Mouse (Mus musculus) adrenal gland, adult 8-10 months (tissue): ENCODE data around the gene Ercc4. TPM values are rescaled to one million over a fixed set of nuclear protein-coding genes. Genes with fewer than 3 reads are reported as not detected.

Source experiments
- DNase-seq: peaks from one replicate; pipeline ENCODE4 v3.0.0; 2022
- total RNA-seq, 4 experiments: library from RNA; stranded (reverse); gene quantifications; 2 replicates each; pipeline ENCODE4 v1.2.4; 2022

Ercc4 gene
- total RNA-seq, 4 experiments from 2014 or later: 19.8 to 34.3 (median 24.3) TPM

DNA sequence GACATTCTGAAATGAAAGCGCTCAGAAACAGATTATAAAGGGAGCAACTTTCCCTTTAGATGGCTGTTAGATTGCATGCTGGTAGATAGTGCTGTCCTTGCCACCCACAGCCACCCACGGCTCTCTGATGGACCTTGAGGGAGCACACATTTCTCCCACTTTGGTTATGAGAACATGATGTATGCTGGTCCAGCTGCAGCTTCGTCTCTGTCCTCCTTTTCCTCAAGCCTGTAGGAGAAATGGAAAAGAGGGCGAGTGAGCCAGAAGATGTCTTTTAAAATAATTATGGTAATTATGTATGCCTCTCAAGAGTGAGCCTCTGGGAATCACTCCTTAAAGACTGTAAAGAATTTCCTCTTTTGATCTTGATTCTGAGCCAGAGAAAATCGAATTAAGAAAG is 87.1 kb downstream of the Ercc4 start:
- DNase-seq: no peak

DNA sequence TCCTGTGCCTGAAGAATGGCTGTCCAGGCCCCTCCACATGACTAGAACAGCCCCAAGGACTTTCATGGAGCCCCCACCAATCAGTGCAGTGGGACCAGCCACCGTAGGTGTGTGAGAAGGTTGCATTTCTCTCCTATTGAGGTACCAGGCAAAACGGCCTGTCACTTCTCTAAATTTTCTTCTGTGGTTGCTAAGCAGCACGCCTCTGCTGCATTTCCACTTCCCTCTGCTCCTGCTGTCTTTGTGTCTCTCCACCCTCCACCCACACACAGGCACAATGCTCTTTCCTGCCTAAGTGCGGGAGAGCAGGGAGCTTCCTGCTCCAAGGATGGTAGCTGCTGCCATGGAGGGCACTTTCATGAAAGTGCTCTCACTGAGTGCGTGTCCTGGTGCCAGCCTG is 87.8 kb downstream of the Ercc4 start:
- no peak for DNase-seq

DNA sequence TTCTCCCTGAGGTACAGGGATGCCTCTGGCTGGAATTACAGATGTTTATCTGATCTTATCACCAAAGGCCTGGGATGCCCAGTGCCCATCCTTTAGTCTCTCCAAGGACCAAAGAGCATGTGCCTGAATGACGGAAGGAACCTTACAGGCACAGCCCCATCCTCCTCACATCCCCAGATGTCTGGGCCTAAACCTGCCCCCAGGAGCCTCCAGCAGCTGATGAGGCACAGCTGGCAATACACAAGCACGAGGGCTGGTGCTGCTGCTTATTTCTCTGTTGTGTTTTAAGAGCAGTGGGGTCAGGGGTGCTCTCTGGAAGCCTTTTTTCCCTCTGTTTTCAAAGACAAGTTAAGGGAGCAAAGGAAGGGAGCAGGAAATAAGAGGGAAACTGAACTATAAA is 89.7 kb downstream of the Ercc4 start:
- DNase-seq: no peak

Other genes starting within 250 kb of the Ercc4 start
- gene Mrtfb, start 146.8 kb downstream of the Ercc4 start, total RNA-seq: 10 to 100 TPM; 34.6 to 58.6 (median 46.5) TPM